Mouse (Mus musculus): ENCODE measurements around the gene Acsm3. TPM values are rescaled to one million over a fixed set of nuclear protein-coding genes. Genes with fewer than 3 reads are reported as not detected.

Acsm3 gene
- polyA plus RNA-seq, 1 experiment from 2014 or later = 0.74 TPM

GRCm38 (mm10) chr7:119784908-119785307, 24.2 kb downstream of the Acsm3 start:
- no peak overlapping the region for H3K27ac ChIP-seq (ENCODE audit: low read depth, low read length)
- H3K4me1 ChIP-seq (ENCODE audit: control insufficient read depth, insufficient read depth, low read length) = no peaks in the 10 kb centered on the region
- H3K9ac ChIP-seq (ENCODE audit: low read depth, low read length) = no peak overlapping the region
- H3K27me3 ChIP-seq (ENCODE audit: control insufficient read depth, insufficient read depth, low read length) = no peaks in the 10 kb centered on the region
- ATAC-seq (ENCODE audit: low FRiP score, low TSS enrichment) = no peak
- H3K9me3 ChIP-seq (ENCODE audit: control insufficient read depth, low read length) = no peaks in the 10 kb centered on the region
- H3K4me3 ChIP-seq (ENCODE audit: low read length) = no peak overlapping the region
- WGBS = 91% methylated on average over 5 of the region's 5 CpGs
- H3K4me2 ChIP-seq (replicated peaks; ENCODE audit: low read depth, low read length) = no peak overlapping the region
- H3K36me3 ChIP-seq (ENCODE audit: control insufficient read depth, insufficient read depth, low read length) = peaks cover 60% of the 10 kb centered on the region

- Histone ChIP-seq H3K9me3 (ENCODE audit: control insufficient read depth, low read length) (no peaks in the 10 kb centered on the region), H3K4me3 (ENCODE audit: low read length) (no peak overlapping the region), H3K36me3 (ENCODE audit: control insufficient read depth, insufficient read depth, low read length) (peaks cover 54% of the 10 kb centered on the region), H3K4me2 (replicated peaks; ENCODE audit: low read depth, low read length) (no peak overlapping the region), H3K4me1 (ENCODE audit: control insufficient read depth, insufficient read depth, low read length) (0 out of 2 replicates have a peak, but pooled peaks cover 2% of the 10 kb centered on the region), H3K27me3 (ENCODE audit: control insufficient read depth, insufficient read depth, low read length) (no peaks in the 10 kb centered on the region), H3K27ac (ENCODE audit: low read depth, low read length) (no peak overlapping the region), H3K9ac (ENCODE audit: low read depth, low read length) (no peak overlapping the region)
- ATAC-seq (ENCODE audit: low FRiP score, low TSS enrichment) = no peak
- WGBS = 95% methylated on average over 3 of the region's 3 CpGs
Measured at GRCm38 (mm10) chr7:119789024-119789423, 28.3 kb downstream of the Acsm3 start.

GRCm38 (mm10) chr7:119793586-119794250, 33.0 kb downstream of the Acsm3 start, which contains the start of the genes Rexo5 and Eri2:
TSS of gene Rexo5 (plus strand) at chr7:119794006.
TSS of gene Eri2 (minus strand) at chr7:119794058.
- H3K9ac ChIP-seq (ENCODE audit: low read depth, low read length) = peak within 1 kb of the TSS; percentile 74
- ATAC-seq (ENCODE audit: low FRiP score, low TSS enrichment) = peak; percentile 99
- WGBS = under 1% methylated on average over 53 of the region's 53 CpGs
- peak within 1 kb of the TSS; percentile 67 for H3K4me2 ChIP-seq (replicated peaks; ENCODE audit: low read depth, low read length)
- peaks cover 19% of the 10 kb centered on the region for H3K36me3 ChIP-seq (ENCODE audit: control insufficient read depth, insufficient read depth, low read length)
- no peaks in the 10 kb centered on the region for H3K27me3 ChIP-seq (ENCODE audit: control insufficient read depth, insufficient read depth, low read length)
- H3K4me1 ChIP-seq (ENCODE audit: control insufficient read depth, insufficient read depth, low read length) = peaks cover 8% of the 10 kb centered on the region; the same call in 1 of the 2 replicates
- H3K9me3 ChIP-seq (ENCODE audit: control insufficient read depth, low read length) = no peaks in the 10 kb centered on the region
- H3K27ac ChIP-seq (ENCODE audit: low read depth, low read length) = peak within 1 kb of the TSS; percentile 79
- peak within 1 kb of the TSS; percentile 76 for H3K4me3 ChIP-seq (ENCODE audit: low read length)

GRCm38 (mm10) chr7:119794251-119794638, 33.5 kb downstream of the Acsm3 start:
- Histone ChIP-seq H3K36me3 (ENCODE audit: control insufficient read depth, insufficient read depth, low read length) (peaks cover 14% of the 10 kb centered on the region), H3K9me3 (ENCODE audit: control insufficient read depth, low read length) (no peaks in the 10 kb centered on the region), H3K4me1 (ENCODE audit: control insufficient read depth, insufficient read depth, low read length) (peaks cover 8% of the 10 kb centered on the region; the same call in 1 of the 2 replicates), H3K9ac (ENCODE audit: low read depth, low read length) (peak overlapping the region; percentile 74), H3K4me3 (ENCODE audit: low read length) (peak overlapping the region; percentile 76), H3K27me3 (ENCODE audit: control insufficient read depth, insufficient read depth, low read length) (no peaks in the 10 kb centered on the region), H3K4me2 (replicated peaks; ENCODE audit: low read depth, low read length) (peak overlapping the region; percentile 67), H3K27ac (ENCODE audit: low read depth, low read length) (peak overlapping the region; percentile 79)
- no peak for ATAC-seq (ENCODE audit: low FRiP score, low TSS enrichment)
- WGBS = under 1% methylated on average over 21 of the region's 21 CpGs

- Histone ChIP-seq H3K4me3 (ENCODE audit: low read length) (peak overlapping the region; percentile 25; the same call in 1 of the 2 replicates), H3K4me2 (replicated peaks; ENCODE audit: low read depth, low read length) (peak overlapping the region; percentile 40), H3K27ac (ENCODE audit: low read depth, low read length) (no peak overlapping the region), H3K9me3 (ENCODE audit: control insufficient read depth, low read length) (no peaks in the 10 kb centered on the region), H3K27me3 (ENCODE audit: control insufficient read depth, insufficient read depth, low read length) (no peaks in the 10 kb centered on the region), H3K4me1 (ENCODE audit: control insufficient read depth, insufficient read depth, low read length) (peaks cover 8% of the 10 kb centered on the region; the same call in 1 of the 2 replicates), H3K9ac (ENCODE audit: low read depth, low read length) (peak overlapping the region; percentile 18; the same call in 1 of the 2 replicates), H3K36me3 (ENCODE audit: control insufficient read depth, insufficient read depth, low read length) (peaks cover 7% of the 10 kb centered on the region; the same call in 1 of the 2 replicates)
- ATAC-seq (ENCODE audit: low FRiP score, low TSS enrichment) = no peak
Measured at GRCm38 (mm10) chr7:119795311-119795710, 34.6 kb downstream of the Acsm3 start.

- H3K4me1 ChIP-seq (ENCODE audit: control insufficient read depth, insufficient read depth, low read length) = no peaks in the 10 kb centered on the region
- H3K27me3 ChIP-seq (ENCODE audit: control insufficient read depth, insufficient read depth, low read length) = no peaks in the 10 kb centered on the region
- H3K36me3 ChIP-seq (ENCODE audit: control insufficient read depth, insufficient read depth, low read length) = peaks cover 10% of the 10 kb centered on the region; the same call in 1 of the 2 replicates
- no peaks in the 10 kb centered on the region for H3K9me3 ChIP-seq (ENCODE audit: control insufficient read depth, low read length)
- 91% methylated on average over 3 of the region's 3 CpGs for WGBS
- no peak for ATAC-seq (ENCODE audit: low FRiP score, low TSS enrichment)
- H3K9ac ChIP-seq (ENCODE audit: low read depth, low read length) = no peak overlapping the region
- H3K4me3 ChIP-seq (ENCODE audit: low read length) = no peak overlapping the region
- H3K27ac ChIP-seq (ENCODE audit: low read depth, low read length) = no peak overlapping the region
- no peak overlapping the region for H3K4me2 ChIP-seq (replicated peaks; ENCODE audit: low read depth, low read length)
Measured at GRCm38 (mm10) chr7:119800488-119800887, 39.8 kb downstream of the Acsm3 start.

GRCm38 (mm10) chr7:119800991-119801390, 40.3 kb downstream of the Acsm3 start:
- H3K36me3 ChIP-seq (ENCODE audit: control insufficient read depth, insufficient read depth, low read length) = peaks cover 12% of the 10 kb centered on the region; the same call in 1 of the 2 replicates
- no peaks in the 10 kb centered on the region for H3K9me3 ChIP-seq (ENCODE audit: control insufficient read depth, low read length)
- H3K27me3 ChIP-seq (ENCODE audit: control insufficient read depth, insufficient read depth, low read length) = no peaks in the 10 kb centered on the region
- no peak overlapping the region for H3K9ac ChIP-seq (ENCODE audit: low read depth, low read length)
- WGBS = 94% methylated on average over 3 of the region's 3 CpGs
- H3K4me2 ChIP-seq (replicated peaks; ENCODE audit: low read depth, low read length) = no peak overlapping the region
- no peaks in the 10 kb centered on the region for H3K4me1 ChIP-seq (ENCODE audit: control insufficient read depth, insufficient read depth, low read length)
- ATAC-seq (ENCODE audit: low FRiP score, low TSS enrichment) = no peak
- H3K27ac ChIP-seq (ENCODE audit: low read depth, low read length) = no peak overlapping the region
- no peak overlapping the region for H3K4me3 ChIP-seq (ENCODE audit: low read length)

- H3K4me1 ChIP-seq (ENCODE audit: control insufficient read depth, insufficient read depth, low read length) = no peaks in the 10 kb centered on the region
- H3K9me3 ChIP-seq (ENCODE audit: control insufficient read depth, low read length) = no peaks in the 10 kb centered on the region
- H3K4me3 ChIP-seq (ENCODE audit: low read length) = no peak overlapping the region
- peaks cover 26% of the 10 kb centered on the region; the same call in 1 of the 2 replicates for H3K36me3 ChIP-seq (ENCODE audit: control insufficient read depth, insufficient read depth, low read length)
- H3K4me2 ChIP-seq (replicated peaks; ENCODE audit: low read depth, low read length) = no peak overlapping the region
- 91% methylated on average over 5 of the region's 5 CpGs for WGBS
- H3K27ac ChIP-seq (ENCODE audit: low read depth, low read length) = no peak overlapping the region
- no peak for ATAC-seq (ENCODE audit: low FRiP score, low TSS enrichment)
- no peak overlapping the region for H3K9ac ChIP-seq (ENCODE audit: low read depth, low read length)
- no peaks in the 10 kb centered on the region for H3K27me3 ChIP-seq (ENCODE audit: control insufficient read depth, insufficient read depth, low read length)
Measured at GRCm38 (mm10) chr7:119807396-119807795, 46.7 kb downstream of the Acsm3 start.

- Histone ChIP-seq H3K9me3 (ENCODE audit: control insufficient read depth, low read length) (no peaks in the 10 kb centered on the region), H3K4me1 (ENCODE audit: control insufficient read depth, insufficient read depth, low read length) (no peaks in the 10 kb centered on the region), H3K4me2 (replicated peaks; ENCODE audit: low read depth, low read length) (no peak overlapping the region), H3K27me3 (ENCODE audit: control insufficient read depth, insufficient read depth, low read length) (no peaks in the 10 kb centered on the region), H3K27ac (ENCODE audit: low read depth, low read length) (no peak overlapping the region), H3K9ac (ENCODE audit: low read depth, low read length) (no peak overlapping the region), H3K4me3 (ENCODE audit: low read length) (no peak overlapping the region), H3K36me3 (ENCODE audit: control insufficient read depth, insufficient read depth, low read length) (peaks cover 31% of the 10 kb centered on the region; the same call in 1 of the 2 replicates)
- WGBS = 92% methylated on average over 3 of the region's 3 CpGs
- no peak for ATAC-seq (ENCODE audit: low FRiP score, low TSS enrichment)
Measured at GRCm38 (mm10) chr7:119808723-119809122, 48.0 kb downstream of the Acsm3 start.

Data from kidney, embryonic 14.5 days (tissue).